Comparison of ENCODE assay signal across 23 mouse cellular contexts in genomic region chr8:114262331-114262730, GRCm38 (mm10). TPM values are rescaled to one million over a fixed set of nuclear protein-coding genes. Genes with fewer than 3 reads are reported as not detected.
DNase-seq lines count a peak whose midpoint lies in the region; ATAC-seq and TF ChIP-seq lines count a peak whose summit lies in the region.
"Had no signal": no experiment of that assay in that cellular context is flagged by ENCODE, and none has a peak within 500 bp of the region (broad histone marks: within the 10 kb centered on the region; RNA-seq: fewer than 3 reads in every experiment).

No protein-coding gene starts in this region.

- no peak for TF ChIP-seq CTCF in midbrain, postnatal 0 days (IDR thresholded peaks at IDR 0.05)

- no peak overlapping the region for H3K4me3 ChIP-seq in hindbrain, embryonic 11.5 days (ENCODE audit: low read depth, low read length)
- no peak overlapping the region for H3K4me3 ChIP-seq in hindbrain, embryonic 14.5 days (replicated peaks; ENCODE audit: low read length)
- no peak overlapping the region for H3K4me3 ChIP-seq in embryonic facial prominence, embryonic 14.5 days (ENCODE audit: low read depth, low read length)
- H3K4me3 ChIP-seq in midbrain, postnatal 0 days (ENCODE audit: low read depth, low read length) = no peak overlapping the region
- H3K4me3 ChIP-seq: heart, embryonic 15.5 days; hindbrain, embryonic 15.5 days; limb, embryonic 10.5 days; stomach, embryonic 15.5 days had no signal

- H3K27me3 ChIP-seq in hindbrain, embryonic 11.5 days (ENCODE audit: control insufficient read depth, insufficient read depth, low read length) = no peaks in the 10 kb centered on the region
- no peaks in the 10 kb centered on the region for H3K27me3 ChIP-seq in hindbrain, embryonic 14.5 days (ENCODE audit: control insufficient read depth, insufficient read depth, low read length)
- H3K27me3 ChIP-seq in embryonic facial prominence, embryonic 14.5 days (replicated peaks; ENCODE audit: control insufficient read depth, insufficient read depth, low read length) = no peaks in the 10 kb centered on the region
- H3K27me3 ChIP-seq in midbrain, postnatal 0 days (ENCODE audit: insufficient read depth, low read length) = no peaks in the 10 kb centered on the region
- H3K27me3 ChIP-seq: CH12.LX; heart, embryonic 15.5 days; hindbrain, embryonic 15.5 days; stomach, embryonic 15.5 days had no signal

- no peaks in the 10 kb centered on the region for H3K4me1 ChIP-seq in hindbrain, embryonic 11.5 days (replicated peaks; ENCODE audit: control insufficient read depth, insufficient read depth, low read length)
- H3K4me1 ChIP-seq in hindbrain, embryonic 14.5 days (replicated peaks; ENCODE audit: control insufficient read depth, insufficient read depth, low read length) = 0 out of 2 replicates have a peak, but pooled peaks cover 2% of the 10 kb centered on the region
- no peaks in the 10 kb centered on the region for H3K4me1 ChIP-seq in embryonic facial prominence, embryonic 14.5 days (ENCODE audit: control insufficient read depth, insufficient read depth, low read length)
- H3K4me1 ChIP-seq in midbrain, postnatal 0 days (ENCODE audit: insufficient read depth, low read length) = no peaks in the 10 kb centered on the region
- H3K4me1 ChIP-seq: heart, embryonic 15.5 days; stomach, embryonic 15.5 days had no signal

- ATAC-seq in hindbrain, embryonic 11.5 days (ENCODE audit: low FRiP score) = no peak
- no peak for ATAC-seq in hindbrain, embryonic 14.5 days (ENCODE audit: low FRiP score)
- no peak for ATAC-seq in embryonic facial prominence, embryonic 14.5 days (ENCODE audit: low read depth)
- no peak for ATAC-seq in midbrain, postnatal 0 days (ENCODE audit: low FRiP score)

- DNase-seq in hindbrain, embryonic 11.5 days (ENCODE audit: low spot score) = peak; percentile 12
- no peak for DNase-seq in hindbrain, embryonic 14.5 days (ENCODE audit: low spot score)
- DNase-seq in 3T3-L1 (ENCODE audit: low read depth, low spot score) = peak; percentile 18
- DNase-seq in embryo, embryonic 10 days (ENCODE audit: low spot score) = peak; percentile 54
- peak; percentile 12 for DNase-seq in embryonic facial prominence, embryonic 14.5 days (ENCODE audit: low spot score)
- no peak for DNase-seq in cerebellum, postnatal 4 days (ENCODE audit: low spot score in 2 of 2)
- no peak for DNase-seq in midbrain, postnatal 0 days (ENCODE audit: low spot score)
- no peak for DNase-seq in frontal cortex, postnatal 10 days (ENCODE audit: low spot score in 2 of 2)
- DNase-seq: adrenal gland, postnatal 36 days; cerebellum, adult 9-10 months; gastrocnemius, postnatal 36 days; heart, postnatal 36 days; kidney, adult 9 months; midbrain, embryonic 14.5 days; thymus, postnatal 36 days had no signal

- H3K9ac ChIP-seq in hindbrain, embryonic 11.5 days (ENCODE audit: low read depth, low read length) = no peak overlapping the region
- no peak overlapping the region for H3K9ac ChIP-seq in hindbrain, embryonic 14.5 days
- H3K9ac ChIP-seq in embryonic facial prominence, embryonic 14.5 days (ENCODE audit: low read depth, low read length) = no peak overlapping the region
- H3K9ac ChIP-seq in midbrain, postnatal 0 days (replicated peaks; ENCODE audit: low read length, poor library complexity, severe bottlenecking) = no peak overlapping the region
- H3K9ac ChIP-seq: heart, embryonic 15.5 days; hindbrain, embryonic 15.5 days; stomach, embryonic 15.5 days had no signal

- H3K4me2 ChIP-seq in hindbrain, embryonic 11.5 days (replicated peaks; ENCODE audit: low read depth, low read length) = no peak overlapping the region
- H3K4me2 ChIP-seq in hindbrain, embryonic 14.5 days (replicated peaks) = no peak overlapping the region
- H3K4me2 ChIP-seq in embryonic facial prominence, embryonic 14.5 days (ENCODE audit: low read depth, low read length) = no peak overlapping the region
- H3K4me2 ChIP-seq in midbrain, postnatal 0 days (ENCODE audit: low read depth, low read length, poor library complexity, severe bottlenecking) = no peak overlapping the region
- H3K4me2 ChIP-seq: heart, embryonic 15.5 days; hindbrain, embryonic 15.5 days; stomach, embryonic 15.5 days had no signal

- 70% methylated on average over 2 of the region's 2 CpGs for WGBS in hindbrain, embryonic 11.5 days
- 67% methylated on average over 2 of the region's 2 CpGs for WGBS in hindbrain, embryonic 14.5 days
- 32% methylated on average over 2 of the region's 2 CpGs for WGBS in embryonic facial prominence, embryonic 14.5 days
- 70% methylated on average over 2 of the region's 2 CpGs for WGBS in midbrain, postnatal 0 days

- no peaks in the 10 kb centered on the region for H3K36me3 ChIP-seq in hindbrain, embryonic 11.5 days (ENCODE audit: control insufficient read depth, insufficient read depth, low read length)
- H3K36me3 ChIP-seq in hindbrain, embryonic 14.5 days (replicated peaks; ENCODE audit: control insufficient read depth, insufficient read depth) = no peaks in the 10 kb centered on the region
- no peaks in the 10 kb centered on the region for H3K36me3 ChIP-seq in embryonic facial prominence, embryonic 14.5 days (ENCODE audit: control insufficient read depth, insufficient read depth, low read length)
- no peaks in the 10 kb centered on the region for H3K36me3 ChIP-seq in midbrain, postnatal 0 days (ENCODE audit: insufficient read depth, low read length)
- H3K36me3 ChIP-seq: G1E; heart, embryonic 15.5 days; hindbrain, embryonic 15.5 days; limb, embryonic 10.5 days; stomach, embryonic 15.5 days had no signal

- no peak overlapping the region for H3K27ac ChIP-seq in hindbrain, embryonic 11.5 days (ENCODE audit: low read depth, low read length)
- H3K27ac ChIP-seq in hindbrain, embryonic 14.5 days = no peak overlapping the region
- H3K27ac ChIP-seq in embryonic facial prominence, embryonic 14.5 days (replicated peaks; ENCODE audit: low read depth, low read length) = no peak overlapping the region
- no peak overlapping the region for H3K27ac ChIP-seq in midbrain, postnatal 0 days (ENCODE audit: low read depth, low read length)
- H3K27ac ChIP-seq: heart, embryonic 15.5 days; hindbrain, embryonic 15.5 days; limb, embryonic 10.5 days; stomach, embryonic 15.5 days had no signal

- H3K9me3 ChIP-seq in hindbrain, embryonic 11.5 days (ENCODE audit: control insufficient read depth, low read length) = no peaks in the 10 kb centered on the region
- no peaks in the 10 kb centered on the region for H3K9me3 ChIP-seq in hindbrain, embryonic 14.5 days (ENCODE audit: control insufficient read depth, low read length)
- no peaks in the 10 kb centered on the region for H3K9me3 ChIP-seq in embryonic facial prominence, embryonic 14.5 days (ENCODE audit: control insufficient read depth, low read length)
- H3K9me3 ChIP-seq in midbrain, postnatal 0 days (ENCODE audit: low read length) = no peaks in the 10 kb centered on the region
- H3K9me3 ChIP-seq: heart, embryonic 15.5 days; hindbrain, embryonic 15.5 days; limb, embryonic 10.5 days; stomach, embryonic 15.5 days had no signal

RNA-seq across cellular contexts. Expression of gene Vat1l, which starts 56.9 kb away (rescaled TPM):
- 11.1 and 12.2 TPM in 2 replicates for polyA plus RNA-seq in hindbrain, embryonic 11.5 days (2014; fragmentation: Nextera tagmentation; extraction: Ambion mirVana)
- 60.1 and 67.4 TPM in 2 replicates for polyA plus RNA-seq in hindbrain, embryonic 14.5 days (2014; fragmentation: Nextera tagmentation; extraction: Ambion mirVana)
- 5.0 and 6.0 TPM in 2 replicates for polyA plus RNA-seq in embryonic facial prominence, embryonic 14.5 days (2014; fragmentation: Nextera tagmentation; extraction: Ambion mirVana)
- 188 and 196 TPM in 2 replicates for total RNA-seq in midbrain, postnatal 0 days (2014; rRNA removed)
- 60.9 and 61.7 TPM in 2 replicates for polyA plus RNA-seq in midbrain, postnatal 0 days (2015; fragmentation: Nextera tagmentation; extraction: Ambion mirVana)
- total RNA-seq: CH12.LX; liver, adult 2 months; megakaryocyte, adult 5-6 weeks had no signal
- polyA plus RNA-seq: G1E; liver, adult 2 months had no signal

Comparison
In these comparisons a context has a peak if more than half of its experiments do, and no peak if none do; other contexts are left out.
1. DNase-seq: peak in hindbrain, embryonic 11.5 days (single experiment), 3T3-L1 (single experiment), embryo, embryonic 10 days (single experiment) and embryonic facial prominence, embryonic 14.5 days (single experiment); none in hindbrain, embryonic 14.5 days (single experiment), cerebellum, postnatal 4 days (0 of 2), midbrain, postnatal 0 days (single experiment) and frontal cortex, postnatal 10 days (0 of 2).